Mouse (Mus musculus) ovary, adult 18-20 months (tissue): ENCODE measurements around the gene Mgat4a.

Experiments
- DNase-seq: peaks from one replicate; pipeline ENCODE4 v3.0.0; 2022; ENCODE audit warnings: low spot score, mixed read lengths

Mgat4a gene

GRCm38 (mm10) chr1:37457546-37457945, 83.3 kb downstream of the Mgat4a start:
- DNase-seq: no peak

GRCm38 (mm10) chr1:37451270-37451669, 89.5 kb downstream of the Mgat4a start:
- DNase-seq: no peak

DNA sequence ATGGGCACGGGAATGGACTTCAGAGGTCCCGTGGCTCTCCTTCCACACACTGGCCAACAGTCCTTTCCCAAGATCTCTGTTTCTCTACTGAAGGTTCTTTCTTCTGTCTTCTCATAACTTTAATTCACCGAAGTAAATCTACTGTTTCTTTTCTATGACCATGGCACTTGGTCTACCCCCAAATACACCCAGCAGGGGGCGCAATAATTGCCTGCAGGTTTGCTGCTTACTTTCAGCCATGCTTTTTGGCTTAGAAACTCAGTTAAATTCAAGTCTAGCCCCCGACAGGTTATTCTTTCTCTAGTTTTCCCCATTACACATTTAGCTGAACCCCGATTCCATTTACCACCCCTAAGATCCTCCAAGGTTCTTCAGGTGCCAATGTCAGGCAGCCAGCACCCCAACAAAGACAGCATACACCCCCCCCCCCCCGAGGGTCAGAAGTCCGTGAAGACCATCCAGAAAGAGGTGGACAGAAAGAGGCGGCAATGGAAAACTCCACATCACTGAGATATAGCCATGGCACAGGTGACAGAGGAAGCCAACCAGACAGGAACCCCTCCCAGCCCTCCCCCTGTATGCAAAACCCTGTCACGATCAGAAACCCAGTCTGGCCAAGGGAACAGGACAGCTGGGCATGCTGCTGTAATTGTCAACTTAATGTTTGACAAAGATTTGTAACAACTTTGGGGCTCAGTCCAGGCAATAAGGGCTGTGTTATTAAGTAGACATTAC, 92.3 kb downstream of the Mgat4a start:
- no peak for DNase-seq

GRCm38 (mm10) chr1:37442848-37443835, 97.7 kb downstream of the Mgat4a start:
- DNase-seq: no peak

DNA sequence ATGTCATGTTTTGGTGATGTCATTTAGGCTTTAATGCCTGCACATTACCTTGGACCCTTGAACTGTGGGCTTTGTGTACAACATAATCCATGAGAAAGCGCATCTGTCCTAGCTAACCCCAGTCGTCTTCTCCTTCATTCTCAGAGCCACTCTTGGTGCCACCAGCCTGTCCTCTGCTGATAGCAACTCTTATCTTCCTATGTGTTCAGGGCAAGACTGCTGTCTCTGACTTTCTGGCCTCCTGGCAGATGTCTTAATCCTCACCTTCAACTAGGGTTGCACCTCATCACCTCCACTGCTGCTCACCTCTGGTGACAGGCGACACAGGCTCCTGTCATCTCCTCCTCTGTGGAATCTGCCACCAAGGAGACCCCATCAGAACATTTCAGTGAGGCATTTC, 104.4 kb downstream of the Mgat4a start:
- no peak for DNase-seq

- no peak for DNase-seq
Measured at GRCm38 (mm10) chr1:37430297-37430840, 110.4 kb downstream of the Mgat4a start.

- DNase-seq: peak; percentile 92
Measured at GRCm38 (mm10) chr1:37429366-37430296, 111.2 kb downstream of the Mgat4a start, which contains the start of the genes Coa5 and Unc50. TSS of gene Coa5 (minus strand) at chr1:37430103. TSS of gene Unc50 (plus strand) at chr1:37430139.

- no peak for DNase-seq
Measured at GRCm38 (mm10) chr1:37428911-37429310, 111.9 kb downstream of the Mgat4a start.

DNA sequence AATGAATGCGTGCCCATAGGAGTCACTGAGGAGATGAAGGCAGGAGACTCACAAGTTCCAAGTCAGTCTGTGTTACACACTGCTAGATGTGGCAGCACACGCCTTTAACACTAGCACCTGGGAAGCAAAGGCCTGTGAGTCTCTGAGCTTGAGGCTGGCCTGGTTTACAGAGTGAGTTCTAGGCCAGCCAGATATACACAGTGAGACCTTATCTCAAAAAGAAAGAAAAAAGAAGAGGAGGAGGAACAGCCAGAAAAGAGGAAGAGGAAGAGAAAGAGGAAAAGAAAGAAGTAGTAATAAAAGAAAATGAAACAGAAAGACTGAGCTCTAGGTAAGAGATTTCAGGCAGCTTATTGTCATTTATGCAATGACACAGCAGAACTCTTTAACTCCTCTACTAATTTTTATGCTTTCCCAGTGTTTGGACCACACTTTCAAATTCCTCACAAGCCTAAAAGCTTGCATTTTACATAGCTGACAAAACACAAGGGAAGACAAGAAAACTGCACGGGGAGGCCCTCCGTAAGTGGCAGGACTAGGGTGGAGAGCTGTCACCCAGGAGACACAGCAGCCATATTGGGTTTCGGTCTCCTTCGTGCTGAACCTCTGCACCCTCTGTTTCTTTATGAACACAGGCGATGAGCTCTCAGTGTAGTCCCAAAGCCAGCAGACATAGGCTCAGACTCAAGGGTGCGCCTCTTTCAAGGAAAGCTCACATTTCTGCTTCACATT, 113.5 kb downstream of the Mgat4a start:
- no peak for DNase-seq

- no peak for DNase-seq
Measured at GRCm38 (mm10) chr1:37419420-37419819, 121.4 kb downstream of the Mgat4a start.

DNA sequence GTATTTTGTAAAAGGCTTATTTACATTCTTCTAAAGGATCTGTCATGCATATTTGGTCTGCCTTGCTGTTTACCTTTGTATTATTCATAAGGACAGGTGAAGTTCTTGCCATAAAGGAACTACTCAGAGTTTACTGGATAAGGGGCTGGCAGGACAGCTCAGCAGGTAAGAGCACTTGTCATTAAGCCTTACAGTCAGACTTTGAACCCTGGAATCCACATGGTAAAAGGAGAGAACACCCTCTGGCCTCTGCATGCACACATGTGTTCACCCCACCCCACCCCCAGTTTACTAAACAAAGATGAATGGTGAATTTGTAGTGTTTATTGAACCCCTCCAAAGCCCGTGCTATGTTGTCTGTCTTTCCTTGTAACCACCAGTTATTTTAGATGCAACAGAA, 125.4 kb downstream of the Mgat4a start:
- no peak for DNase-seq

DNA sequence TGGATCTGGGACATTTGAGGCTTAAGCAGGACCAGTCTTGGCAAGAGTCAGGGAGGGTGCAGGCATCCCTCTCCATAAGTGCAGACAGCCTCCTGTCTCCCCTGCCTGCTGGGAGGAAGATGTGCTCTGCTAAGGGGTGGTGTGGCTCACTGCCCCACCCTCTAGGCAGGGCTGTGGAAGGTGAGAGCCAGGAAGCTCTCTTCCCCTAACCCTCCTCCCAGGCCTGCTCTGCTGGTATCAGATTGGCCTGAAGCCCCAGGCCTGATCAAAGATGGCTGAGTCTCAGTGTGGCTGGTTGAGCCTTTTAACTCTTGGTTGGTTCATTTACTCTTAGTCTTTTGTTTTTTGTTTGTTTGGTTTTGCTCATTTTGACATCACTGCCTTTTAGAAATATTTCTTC, 131.2 kb downstream of the Mgat4a start:
- no peak for DNase-seq

DNA sequence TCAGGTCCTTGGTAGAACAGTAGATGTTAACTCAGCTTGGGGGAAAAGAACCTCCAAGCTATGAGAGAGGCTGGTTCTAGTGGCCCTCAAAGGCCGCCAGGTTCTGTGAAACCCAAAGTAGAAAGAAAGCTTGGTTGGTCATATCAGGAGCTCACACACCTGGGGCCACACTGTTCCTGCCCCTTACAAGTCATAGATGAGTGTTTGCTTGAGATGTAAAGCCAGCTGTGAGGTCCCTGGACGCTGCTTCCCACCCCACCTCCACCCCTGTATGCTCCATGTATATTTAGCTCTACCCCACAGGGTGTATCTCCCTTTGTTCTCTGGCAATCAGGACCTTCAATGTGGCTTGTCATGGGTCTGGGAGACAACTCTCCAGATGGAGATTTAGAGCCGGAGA, 132.1 kb downstream of the Mgat4a start:
- no peak for DNase-seq

DNA sequence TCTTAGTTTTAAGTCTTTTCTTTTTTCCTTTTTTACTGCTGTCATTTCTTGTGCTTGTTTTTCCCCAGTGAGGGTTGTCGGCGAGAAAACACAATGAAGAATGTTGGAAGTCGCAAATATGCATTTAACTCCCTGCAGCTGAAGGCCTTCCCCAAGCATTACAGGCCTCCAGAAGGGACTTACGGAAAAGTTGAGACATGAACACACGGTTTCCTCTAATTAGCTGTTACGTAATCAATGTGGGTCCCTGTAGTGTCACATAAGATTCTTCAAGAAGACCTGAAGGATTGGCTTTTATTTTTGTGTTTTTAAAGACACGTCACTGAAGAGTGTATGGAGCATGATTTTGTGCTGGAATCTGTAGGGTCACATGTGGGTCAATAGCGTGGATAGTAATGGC, 132.8 kb downstream of the Mgat4a start:
- DNase-seq: no peak

GRCm38 (mm10) chr1:37407228-37407627, 133.6 kb downstream of the Mgat4a start:
- no peak for DNase-seq

GRCm38 (mm10) chr1:37405137-37405536, 135.7 kb downstream of the Mgat4a start:
- DNase-seq: no peak

DNA sequence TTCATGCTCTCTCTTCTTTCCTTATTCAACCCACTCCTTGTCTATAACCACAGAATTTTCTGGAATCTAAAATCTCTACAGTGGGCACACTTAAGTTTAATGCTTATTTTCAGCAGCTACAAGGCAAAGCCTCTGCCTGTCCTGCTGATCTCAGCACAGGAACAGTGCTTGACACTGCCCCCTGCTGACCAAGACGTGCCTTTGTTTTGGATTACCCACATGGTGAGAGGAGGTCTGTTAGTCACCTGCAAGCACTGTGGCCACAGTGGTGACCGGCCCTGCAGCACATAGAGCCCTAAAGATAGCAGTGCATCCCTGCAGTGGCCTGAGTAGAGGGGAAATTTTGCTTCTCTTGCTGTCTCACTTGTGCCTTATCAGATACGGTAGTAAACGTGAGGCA, 139.1 kb downstream of the Mgat4a start:
- no peak for DNase-seq

GRCm38 (mm10) chr1:37399734-37400133, 141.1 kb downstream of the Mgat4a start:
- no peak for DNase-seq

DNA sequence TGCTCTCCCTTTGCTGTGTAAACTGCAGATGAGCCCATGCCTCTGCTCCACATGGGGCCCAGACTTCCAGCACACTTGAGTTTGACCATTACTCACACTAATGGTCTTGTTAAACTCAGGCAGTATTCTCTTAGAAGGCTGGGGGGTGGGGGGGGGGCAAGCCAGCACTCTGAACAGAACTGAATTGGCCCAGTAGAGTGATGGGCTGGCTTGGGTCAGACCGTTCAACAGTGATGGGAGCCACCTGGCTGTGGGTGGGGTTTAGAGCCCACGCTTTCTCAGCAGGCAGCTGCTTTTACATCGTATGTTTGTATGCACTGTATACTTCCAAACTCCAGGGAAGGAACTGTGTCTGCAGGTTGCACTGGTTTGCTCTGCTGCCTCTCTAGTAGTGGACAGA, 141.9 kb downstream of the Mgat4a start:
- DNase-seq: no peak

- DNase-seq: no peak
Measured at GRCm38 (mm10) chr1:37396481-37396880, 144.3 kb downstream of the Mgat4a start.

GRCm38 (mm10) chr1:37393174-37393573, 147.6 kb downstream of the Mgat4a start:
- DNase-seq: no peak
